ENCODE assay signal across 24 mouse cellular contexts in genomic region chr5:20109496-20109895, GRCm38 (mm10).
DNase-seq lines count a peak whose midpoint lies in the region; ATAC-seq lines count a peak whose summit lies in the region.
"Had no signal": no experiment of that assay in that cellular context is flagged by ENCODE, and none has a peak within 500 bp of the region (broad histone marks: within the 10 kb centered on the region; RNA-seq: fewer than 3 reads in every experiment).

No protein-coding gene starts in this region.

- no peak for ATAC-seq in liver, embryonic 12.5 days
- no peak for ATAC-seq in granulocyte monocyte progenitor cell, adult 5-6 weeks (replicated peaks; ENCODE audit: poor library complexity, severe bottlenecking)
- ATAC-seq: activated CD4-positive, CD25-positive, alpha-beta regulatory T cell, adult 4 months; forebrain, embryonic 15.5 days; intestine, embryonic 15.5 days; Patski had no signal

- 46% methylated on average over 3 of the region's 3 CpGs for WGBS in liver, embryonic 12.5 days (ENCODE audit: insufficient replicate concordance)

- H3K4me2 ChIP-seq in liver, embryonic 12.5 days, result no peak overlapping the region
- H3K4me2 ChIP-seq: forebrain, embryonic 15.5 days; hindbrain, embryonic 13.5 days; intestine, embryonic 15.5 days; midbrain, embryonic 12.5 days had no signal

- no peak overlapping the region for H3K9ac ChIP-seq in liver, embryonic 12.5 days
- H3K9ac ChIP-seq: forebrain, embryonic 15.5 days; hindbrain, embryonic 13.5 days; intestine, embryonic 15.5 days; midbrain, embryonic 12.5 days had no signal

- DNase-seq in left cerebral cortex, adult 18-20 months (ENCODE audit: low spot score in 2 of 2), result peak; percentile 49 to 65
- no peak for DNase-seq in left cerebral cortex, postnatal 10 days (ENCODE audit: extremely low spot score in 1 of 2, low spot score in 2 of 2)
- DNase-seq in cerebellum, adult 9-11 months, result peak; percentile 59
- DNase-seq in left cerebral cortex, postnatal 14 days (ENCODE audit: low spot score in 2 of 2), result peak; percentile 48 to 49
- DNase-seq in telencephalon, adult 2 months (ENCODE audit: low read depth, low spot score), result peak; percentile 78
- no peak for DNase-seq in embryo, embryonic 10 days (ENCODE audit: low spot score)
- DNase-seq: adrenal gland, postnatal 25 days; gastrocnemius, postnatal 10 days; heart, postnatal 10 days; liver; lung, adult 2 months; lung, postnatal 4 days; thymus, postnatal 14 days had no signal

- H3K9me3 ChIP-seq in liver, embryonic 12.5 days (replicated peaks), result no peaks in the 10 kb centered on the region
- H3K9me3 ChIP-seq: forebrain, embryonic 15.5 days; heart, embryonic 10.5 days; hindbrain, embryonic 13.5 days; intestine, embryonic 15.5 days; midbrain, embryonic 12.5 days had no signal

- H3K36me3 ChIP-seq in liver, embryonic 12.5 days, result no peaks in the 10 kb centered on the region
- H3K36me3 ChIP-seq: forebrain, embryonic 15.5 days; heart, embryonic 10.5 days; hindbrain, embryonic 13.5 days; intestine, embryonic 15.5 days; midbrain, embryonic 12.5 days had no signal

- no peaks in the 10 kb centered on the region for H3K4me1 ChIP-seq in liver, embryonic 12.5 days
- H3K4me1 ChIP-seq: forebrain, embryonic 15.5 days; heart, embryonic 10.5 days; intestine, embryonic 15.5 days; midbrain, embryonic 12.5 days had no signal

- intact Hi-C loops in left cerebral cortex, postnatal 10 days (cut with DNase I), result no loop called here
- intact Hi-C loops in left cerebral cortex, postnatal 14 days (cut with DNase I), result no loop called here

- H3K4me3 ChIP-seq in liver, embryonic 12.5 days, result no peak overlapping the region
- H3K4me3 ChIP-seq: erythroblast, embryonic 14.5 days; forebrain, embryonic 15.5 days; heart, embryonic 10.5 days; hindbrain, embryonic 13.5 days; intestine, embryonic 15.5 days; midbrain, embryonic 12.5 days had no signal

- no peak overlapping the region for H3K27ac ChIP-seq in liver, embryonic 12.5 days
- H3K27ac ChIP-seq: forebrain, embryonic 15.5 days; heart, embryonic 10.5 days; hindbrain, embryonic 13.5 days; intestine, embryonic 15.5 days; midbrain, embryonic 12.5 days; stomach, postnatal 0 days had no signal

- H3K27me3 ChIP-seq in liver, embryonic 12.5 days (replicated peaks), result no peaks in the 10 kb centered on the region
- H3K27me3 ChIP-seq: forebrain, embryonic 15.5 days; hindbrain, embryonic 13.5 days; intestine, embryonic 15.5 days; midbrain, embryonic 12.5 days; Patski had no signal

Comparison
In these comparisons a context has a peak if more than half of its experiments do, and no peak if none do; other contexts are left out.
1. DNase-seq: peak in left cerebral cortex, adult 18-20 months (2 of 2), cerebellum, adult 9-11 months (single experiment), left cerebral cortex, postnatal 14 days (2 of 2) and telencephalon, adult 2 months (single experiment); none in left cerebral cortex, postnatal 10 days (0 of 2) and embryo, embryonic 10 days (single experiment).